Mouse (Mus musculus) C2C12 (cell line): ENCODE results near the gene Apba3. TPM values are rescaled to one million over a fixed set of nuclear protein-coding genes. Genes with fewer than 3 reads are reported as not detected.

Experiments
- H3K27me3 ChIP-seq: one replicate; pipeline ENCODE4 v1.6.1; 2011; ENCODE audit not compliant: control insufficient read depth, insufficient read depth, insufficient read length
- H3K36me3 ChIP-seq: one replicate; pipeline ENCODE4 v1.6.1; 2011; ENCODE audit not compliant: control insufficient read depth, insufficient read depth
- H3K4me3 ChIP-seq: one replicate; pipeline ENCODE4 v1.5.1; 2011; ENCODE audit warnings: mild to moderate bottlenecking, control low read depth; ENCODE audit not compliant: poor library complexity, insufficient read depth, severe bottlenecking
- H3K79me2 ChIP-seq: one replicate; pipeline ENCODE4 v1.6.1; 2011; ENCODE audit not compliant: control insufficient read depth, insufficient read depth
- H3K79me3 ChIP-seq: one replicate; pipeline ENCODE4 v1.6.1; 2011; ENCODE audit warnings: low read depth, control low read depth
- H3ac ChIP-seq: one replicate; pipeline ENCODE3; 2011; ENCODE audit warnings: low read depth; ENCODE audit not compliant: control insufficient read depth, insufficient read length
- CEBPB ChIP-seq: IDR thresholded peaks from one replicate; pipeline ENCODE4 v1.6.1; 2011; ENCODE audit warnings: low read depth, mild to moderate bottlenecking, control low read depth, moderate library complexity
- CTCF ChIP-seq: IDR thresholded peaks from one replicate; pipeline ENCODE4 v1.5.1; 2011; ENCODE audit not compliant: control insufficient read depth, insufficient read depth, insufficient read length
- FOSL1 ChIP-seq: IDR thresholded peaks from one replicate; pipeline ENCODE4 v1.8.0; 2011; ENCODE audit warnings: mild to moderate bottlenecking, low read length; ENCODE audit not compliant: poor library complexity, insufficient read depth, severe bottlenecking
- MAX ChIP-seq: IDR thresholded peaks from one replicate; pipeline ENCODE4 v1.6.1; 2011; ENCODE audit warnings: mild to moderate bottlenecking, control low read depth
- MYOD1 ChIP-seq: IDR thresholded peaks from one replicate; pipeline ENCODE4 v1.6.1; 2011; ENCODE audit warnings: low read depth; ENCODE audit not compliant: control insufficient read depth, insufficient read length
- MYOG ChIP-seq: IDR thresholded peaks from one replicate; pipeline ENCODE4 v1.6.1; 2011; ENCODE audit not compliant: control insufficient read depth, insufficient read length; ENCODE audit errors: extremely low read depth
- USF1 ChIP-seq: IDR thresholded peaks from one replicate; pipeline ENCODE4 v1.6.1; 2011; ENCODE audit warnings: low read depth, mild to moderate bottlenecking, control low read depth, moderate library complexity
- polyA plus RNA-seq: library from polyadenylated mRNA; unstranded; fragments of >200 nt; fragmentation: generic; extraction: Trizol; gene quantifications from one replicate; pipeline ENCODE4 v1.2.1, GENCODE M21; 2012; ENCODE audit warnings: missing spikeins

Apba3 gene
- polyA plus RNA-seq, 1 experiment: 103 TPM

- Histone ChIP-seq H3K27me3 (no peaks in the 10 kb centered on the region), H3K36me3 (peaks cover 26% of the 10 kb centered on the region), H3K4me3 (no peak overlapping the region), H3K79me3 (peaks cover 6% of the 10 kb centered on the region), H3ac (no peak overlapping the region), H3K79me2 (peaks cover 47% of the 10 kb centered on the region)
- no peak for TF ChIP-seq USF1
- TF ChIP-seq CTCF: peak; percentile 93
Measured at GRCm38 (mm10) chr10:81304597-81305238, 38.0 kb downstream of the Apba3 start.

GRCm38 (mm10) chr10:81305663-81306062 lies 38.9 kb downstream of the Apba3 start:
- H3K79me3 ChIP-seq: peaks cover 3% of the 10 kb centered on the region
- no peaks in the 10 kb centered on the region for H3K27me3 ChIP-seq
- H3ac ChIP-seq: no peak overlapping the region
- H3K79me2 ChIP-seq: peaks cover 38% of the 10 kb centered on the region
- H3K4me3 ChIP-seq: no peak overlapping the region
- H3K36me3 ChIP-seq: peaks cover 30% of the 10 kb centered on the region
- TF ChIP-seq CEBPB (no peak), CTCF (no peak), FOSL1 (no peak), USF1 (no peak), MAX (no peak), MYOG (no peak), MYOD1 (no peak)

- Histone ChIP-seq H3K4me3 (no peak overlapping the region), H3ac (no peak overlapping the region), H3K79me2 (peaks cover 32% of the 10 kb centered on the region), H3K36me3 (peaks cover 30% of the 10 kb centered on the region), H3K79me3 (peaks cover 3% of the 10 kb centered on the region), H3K27me3 (no peaks in the 10 kb centered on the region)
- TF ChIP-seq MYOD1 (no peak), FOSL1 (no peak), CEBPB (no peak), MAX (no peak), USF1 (no peak), CTCF (no peak), MYOG (no peak)
Measured at GRCm38 (mm10) chr10:81306173-81306668, 39.5 kb downstream of the Apba3 start.

GRCm38 (mm10) chr10:81306837-81307682 lies 40.3 kb downstream of the Apba3 start:
- H3K27me3 ChIP-seq: no peaks in the 10 kb centered on the region
- H3K36me3 ChIP-seq: peaks cover 30% of the 10 kb centered on the region
- peaks cover 24% of the 10 kb centered on the region for H3K79me2 ChIP-seq
- H3ac ChIP-seq: no peak overlapping the region
- TF ChIP-seq MYOD1 (no peak), MAX (no peak), USF1 (no peak), CEBPB (no peak), FOSL1 (no peak), MYOG (no peak), CTCF (no peak)
- H3K79me3 ChIP-seq: peaks cover 3% of the 10 kb centered on the region
- no peak overlapping the region for H3K4me3 ChIP-seq

GRCm38 (mm10) chr10:81309571-81309970 lies 42.8 kb downstream of the Apba3 start:
- Histone ChIP-seq H3K79me3 (no peaks in the 10 kb centered on the region), H3K27me3 (no peaks in the 10 kb centered on the region), H3ac (no peak overlapping the region), H3K4me3 (no peak overlapping the region), H3K79me2 (peaks cover 4% of the 10 kb centered on the region), H3K36me3 (peaks cover 37% of the 10 kb centered on the region)
- TF ChIP-seq MYOD1 (no peak), CTCF (no peak), USF1 (no peak), MYOG (no peak), CEBPB (no peak), MAX (no peak), FOSL1 (no peak)
